18 mouse cellular contexts compared by ENCODE assay signal in genomic region chr4:95670559-95670958, GRCm38 (mm10).
"Had no signal": no experiment of that assay in that cellular context is flagged by ENCODE, and none has a peak within 500 bp of the region (broad histone marks: within the 10 kb centered on the region; RNA-seq: fewer than 3 reads in every experiment).

No protein-coding gene starts in this region.

- H3K4me2 ChIP-seq: kidney, embryonic 15.5 days; limb, embryonic 12.5 days; limb, embryonic 15.5 days; liver, embryonic 11.5 days; liver, embryonic 15.5 days; lung, embryonic 15.5 days; midbrain, embryonic 12.5 days had no signal

- H3K9me3 ChIP-seq: kidney, embryonic 15.5 days; limb, embryonic 12.5 days; limb, embryonic 15.5 days; liver, embryonic 15.5 days; lung, embryonic 15.5 days; megakaryocyte, embryonic 14.5 days; midbrain, embryonic 12.5 days had no signal

- H3K4me3 ChIP-seq: kidney, embryonic 15.5 days; limb, embryonic 12.5 days; limb, embryonic 15.5 days; liver, embryonic 15.5 days; lung, embryonic 15.5 days; megakaryocyte, embryonic 14.5 days; midbrain, embryonic 12.5 days had no signal

- DNase-seq: kidney, adult 11 months; kidney, adult 8-10 months; kidney, postnatal 14 days; kidney, postnatal 4 days; left cerebral cortex, postnatal 4 days; lung, adult 18-20 months; lung, postnatal 10 days; lung, postnatal 36 days; thymus, adult 18-20 months; thymus, postnatal 36 days had no signal

- H3K4me1 ChIP-seq: limb, embryonic 15.5 days; liver, embryonic 15.5 days; lung, embryonic 15.5 days; midbrain, embryonic 12.5 days had no signal

- H3K36me3 ChIP-seq: kidney, embryonic 15.5 days; limb, embryonic 12.5 days; limb, embryonic 15.5 days; liver, embryonic 15.5 days; lung, embryonic 15.5 days; midbrain, embryonic 12.5 days had no signal

- H3K9ac ChIP-seq: kidney, embryonic 15.5 days; limb, embryonic 12.5 days; limb, embryonic 15.5 days; liver, embryonic 15.5 days; lung, embryonic 15.5 days; midbrain, embryonic 12.5 days had no signal

- H3K27me3 ChIP-seq: kidney, embryonic 15.5 days; limb, embryonic 12.5 days; limb, embryonic 15.5 days; liver, embryonic 15.5 days; lung, embryonic 15.5 days had no signal

- H3K27ac ChIP-seq: kidney, embryonic 15.5 days; limb, embryonic 12.5 days; limb, embryonic 15.5 days; liver, embryonic 15.5 days; lung, embryonic 15.5 days; midbrain, embryonic 12.5 days had no signal
